Mouse (Mus musculus) heart, postnatal 0 days (tissue): ENCODE data around the gene Wbp11. TPM values are rescaled to one million over a fixed set of nuclear protein-coding genes. Genes with fewer than 3 reads are reported as not detected.

Experiments
- ATAC-seq: fragments of 200-750 bp; cut with Nextera tagmentation; 2 replicates; pipeline ENCODE4 v1.8.0; 2017; ENCODE audit warnings: low read depth, moderate number of reproducible peaks, moderate library complexity; ENCODE audit not compliant: insufficient read depth
- DNase-seq: peaks from one replicate; pipeline ENCODE4 v3.0.0-alpha.2; 2016; ENCODE audit warnings: low spot score
- H3K27ac ChIP-seq: fragments of 300-500 bp; sonication (generic); 2 replicates; pipeline ENCODE4 v1.5.1; 2014; ENCODE audit warnings: low read depth, mild to moderate bottlenecking
- H3K27me3 ChIP-seq: fragments of 300-500 bp; sonication (generic); 2 replicates; pipeline ENCODE4 v1.6.1; 2014; ENCODE audit warnings: low read length, mixed read lengths; ENCODE audit not compliant: control insufficient read depth, insufficient read depth
- H3K36me3 ChIP-seq: fragments of 300-500 bp; sonication (generic); replicated peaks from 2 replicates; pipeline ENCODE4 v1.6.1; 2014; ENCODE audit warnings: low read length, mixed read lengths; ENCODE audit not compliant: control insufficient read depth, insufficient read depth
- H3K4me1 ChIP-seq: fragments of 300-500 bp; sonication (generic); 2 replicates; pipeline ENCODE4 v1.6.1; 2014; ENCODE audit warnings: antibody characterized with exemption; ENCODE audit not compliant: control insufficient read depth, insufficient read depth
- H3K4me2 ChIP-seq: fragments of 300-500 bp; sonication (generic); 2 replicates; pipeline ENCODE4 v1.6.1; 2014; ENCODE audit warnings: low read depth, mild to moderate bottlenecking, low read length, moderate library complexity
- H3K4me3 ChIP-seq: fragments of 300-500 bp; sonication (generic); 2 replicates; pipeline ENCODE4 v1.5.1; 2014; ENCODE audit warnings: low read depth, low read length
- H3K9ac ChIP-seq: fragments of 300-500 bp; sonication (generic); replicated peaks from 2 replicates; pipeline ENCODE4 v1.6.1; 2014; ENCODE audit warnings: low read depth, low read length, mixed read lengths
- H3K9me3 ChIP-seq: fragments of 300-500 bp; sonication (generic); replicated peaks from 2 replicates; pipeline ENCODE4 v1.6.1; 2016; ENCODE audit warnings: low read length; ENCODE audit not compliant: control insufficient read depth
- CTCF ChIP-seq: IDR thresholded peaks from 2 replicates; pipeline ENCODE4 v1.5.1; 2016; ENCODE audit warnings: antibody characterized with exemption, control low read depth, low read depth
- EP300 ChIP-seq: IDR thresholded peaks from 2 replicates; pipeline ENCODE4 v1.6.1; 2016; ENCODE audit warnings: antibody characterized with exemption, low read depth
- WGBS: fragments of 180-500 bp; shearing (Covaris S2); extraction: QIAGEN DNeasy Blood & Tissue Kit; methylation state at CpG from one replicate; pipeline ENCODE4 v1.1.7; 2014; 5-methylcytosine and 5-hydroxymethylcytosine counted together
- polyA plus RNA-seq: library from polyadenylated mRNA; unstranded; fragments of >200 nt; fragmentation: Nextera tagmentation; extraction: Ambion mirVana; gene quantifications from 2 replicates; pipeline ENCODE4 v1.2.1, GENCODE M21; 2015
- total RNA-seq: library from RNA; depleted of rRNA; stranded (reverse); fragments of >200 nt; gene quantifications from 2 replicates; pipeline ENCODE4 v1.2.3, GENCODE M21; 2014; ENCODE audit warnings: low replicate concordance

Gene Wbp11
- total and polyA plus RNA-seq, 2 experiments from 2014 or later, result 28.2 to 52.7 TPM

DNA sequence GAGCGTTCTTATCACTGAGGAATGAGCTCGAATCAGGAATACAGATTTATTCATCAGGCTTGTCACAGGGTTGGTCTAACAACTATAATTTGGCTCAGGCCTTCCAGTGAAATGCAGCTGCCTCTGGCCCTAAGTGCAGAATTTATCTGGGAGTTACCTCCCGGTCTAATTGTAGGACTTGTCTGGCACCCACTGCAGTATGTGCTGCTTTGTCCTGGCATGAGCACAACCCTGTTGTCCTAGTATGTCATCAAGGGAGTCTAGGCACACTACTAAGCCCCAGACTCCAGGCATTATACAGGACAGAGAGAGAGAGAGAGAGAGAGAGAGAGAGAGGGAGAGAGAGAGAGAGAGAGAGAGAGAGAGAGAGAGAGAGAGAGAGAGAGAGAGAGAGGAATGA lies 9.3 kb upstream of the Wbp11 start:
- H3K27ac ChIP-seq, result no peak overlapping the region
- ATAC-seq (peak; percentile 62; the same call in 1 of the 2 replicates), DNase-seq (no peak)
- WGBS, result 46% methylated on average over 3 of the region's 3 CpGs
- no peak overlapping the region for H3K4me3 ChIP-seq
- no peaks in the 10 kb centered on the region for H3K9me3 ChIP-seq
- H3K4me2 ChIP-seq, result no peak overlapping the region
- TF ChIP-seq CTCF (no peak), EP300 (no peak)
- H3K36me3 ChIP-seq, result no peaks in the 10 kb centered on the region
- no peaks in the 10 kb centered on the region for H3K4me1 ChIP-seq
- H3K27me3 ChIP-seq, result no peaks in the 10 kb centered on the region
- H3K9ac ChIP-seq, result no peak overlapping the region

DNA sequence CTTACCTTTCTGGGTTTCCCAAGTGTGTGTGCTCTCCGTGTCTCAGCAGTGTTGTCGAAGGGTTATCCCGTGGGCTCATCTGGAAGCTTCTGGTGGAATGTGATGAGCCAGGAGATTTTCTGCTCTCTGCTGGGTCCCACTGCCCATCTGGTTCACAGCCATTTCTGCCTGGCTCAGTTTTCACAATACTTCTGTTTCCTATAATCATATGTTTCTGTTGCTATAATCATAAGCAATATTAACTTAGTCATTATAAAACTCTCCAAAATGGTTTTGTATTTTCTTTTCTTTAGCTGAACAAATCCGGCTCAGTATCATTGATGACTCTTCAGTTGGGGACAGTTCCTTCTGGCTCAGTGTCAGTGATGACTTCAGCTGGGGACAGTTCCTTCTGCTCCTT lies 7.3 kb upstream of the Wbp11 start, which contains the start of gene Smco3:
Smco3 (minus strand) TSS at position 101 of the 400 bp plus-strand sequence.
- Histone ChIP-seq H3K9ac (no peak within 1 kb of the TSS), H3K4me3 (no peak within 1 kb of the TSS), H3K27me3 (no peaks in the 10 kb centered on the region), H3K9me3 (no peaks in the 10 kb centered on the region), H3K36me3 (no peaks in the 10 kb centered on the region), H3K4me2 (no peak within 1 kb of the TSS), H3K27ac (no peak within 1 kb of the TSS), H3K4me1 (no peaks in the 10 kb centered on the region)
- ATAC-seq, result no peak
- TF ChIP-seq EP300 (no peak), CTCF (no peak)
- no peak for DNase-seq
- WGBS, result 42% methylated on average over 4 of the region's 4 CpGs

DNA sequence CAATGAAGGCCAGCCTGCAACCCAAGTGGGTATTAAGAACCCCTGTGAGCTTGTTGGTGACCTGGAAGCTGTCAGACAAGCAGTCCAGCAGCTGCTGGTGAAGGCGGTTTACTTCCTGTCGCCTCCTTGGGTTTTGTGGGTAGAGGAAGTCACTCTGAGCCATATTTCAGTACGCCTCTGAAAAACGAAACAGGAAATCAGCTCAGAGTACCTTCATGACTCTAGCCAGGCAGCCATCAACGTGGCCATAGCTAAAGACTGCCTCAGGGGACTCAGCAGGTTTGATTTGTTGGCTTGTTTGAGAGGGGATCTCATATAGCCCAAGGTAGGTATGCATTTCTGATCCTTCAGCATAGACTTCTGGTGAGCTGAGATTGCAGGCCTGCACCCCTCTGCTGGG lies 3.7 kb upstream of the Wbp11 start:
- Histone ChIP-seq H3K4me1 (peaks cover 11% of the 10 kb centered on the region), H3K9me3 (no peaks in the 10 kb centered on the region), H3K27me3 (no peaks in the 10 kb centered on the region), H3K4me3 (no peak overlapping the region), H3K27ac (no peak overlapping the region), H3K9ac (no peak overlapping the region), H3K36me3 (no peaks in the 10 kb centered on the region), H3K4me2 (no peak overlapping the region)
- ATAC-seq (no peak), DNase-seq (no peak)
- WGBS, result 48% methylated on average over 5 of the region's 5 CpGs
- TF ChIP-seq EP300, result no peak
- TF ChIP-seq CTCF, result no peak

DNA sequence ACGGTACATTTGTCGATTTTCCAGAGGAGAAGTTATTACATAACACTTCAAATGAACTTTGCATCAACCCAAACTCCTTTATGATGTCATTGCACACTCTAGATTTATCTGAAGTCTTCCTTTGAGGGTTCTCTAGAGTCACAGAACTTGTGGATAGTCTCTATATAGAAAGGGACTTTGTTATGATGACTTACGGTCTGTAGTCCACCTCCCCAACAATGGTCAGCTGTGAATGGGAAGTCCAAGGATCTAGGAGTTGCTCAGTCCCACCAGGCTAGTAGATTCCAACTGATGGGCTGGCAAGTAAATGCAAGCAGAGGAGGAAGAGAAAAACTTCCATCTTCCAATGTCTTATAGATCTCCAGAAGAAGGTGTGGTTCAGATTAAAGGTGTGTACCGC lies 648 bp upstream of the Wbp11 start:
- no peak for ATAC-seq
- no peak for TF ChIP-seq EP300
- no peak for TF ChIP-seq CTCF
- no peak for DNase-seq
- peak overlapping the region; percentile 63 for H3K4me2 ChIP-seq
- no peaks in the 10 kb centered on the region for H3K27me3 ChIP-seq
- H3K9ac ChIP-seq, result peak overlapping the region; percentile 41; the same call in 1 of the 2 replicates
- peak overlapping the region; percentile 84 for H3K27ac ChIP-seq
- 36% methylated on average over 4 of the region's 4 CpGs for WGBS
- H3K4me1 ChIP-seq, result peaks cover 11% of the 10 kb centered on the region
- peaks cover 21% of the 10 kb centered on the region for H3K36me3 ChIP-seq
- H3K9me3 ChIP-seq, result no peaks in the 10 kb centered on the region
- H3K4me3 ChIP-seq, result peak overlapping the region; percentile 100

GRCm38 (mm10) chr6:136827516-136827880 lies 535 bp downstream of the Wbp11 start, which contains the start of gene BC049715:
Gene BC049715, plus strand, starts transcription at chr6:136827626.
- peak within 1 kb of the TSS; percentile 86 for H3K27ac ChIP-seq
- peak within 1 kb of the TSS; percentile 100 for H3K9ac ChIP-seq
- ATAC-seq, result peak; percentile 19
- no peak for DNase-seq
- no peaks in the 10 kb centered on the region for H3K27me3 ChIP-seq
- TF ChIP-seq CTCF, result no peak; the same call in 1 of the 2 replicates
- no peak for TF ChIP-seq EP300
- H3K4me2 ChIP-seq, result peak within 1 kb of the TSS; percentile 90
- WGBS, result under 1% methylated on average over 34 of the region's 34 CpGs
- no peaks in the 10 kb centered on the region for H3K9me3 ChIP-seq
- peak within 1 kb of the TSS; percentile 100 for H3K4me3 ChIP-seq
- peaks cover 29% of the 10 kb centered on the region for H3K36me3 ChIP-seq
- H3K4me1 ChIP-seq, result peaks cover 11% of the 10 kb centered on the region

- Histone ChIP-seq H3K4me2 (peak overlapping the region; percentile 90), H3K9me3 (no peaks in the 10 kb centered on the region), H3K27ac (no peak overlapping the region), H3K36me3 (peaks cover 32% of the 10 kb centered on the region), H3K4me1 (peaks cover 11% of the 10 kb centered on the region), H3K4me3 (peak overlapping the region; percentile 100), H3K27me3 (no peaks in the 10 kb centered on the region), H3K9ac (peak overlapping the region; percentile 100)
- 8% methylated on average over 7 of the region's 7 CpGs for WGBS
- ATAC-seq, result no peak
- no peak for DNase-seq
- TF ChIP-seq CTCF (no peak), EP300 (no peak)
These were observed 917 bp downstream of the Wbp11 start for GRCm38 (mm10) chr6:136827116-136827515.
